Mouse (Mus musculus) testis, adult 2 months (tissue): ENCODE results near the gene Ovca2.

ENCODE experiments used
- CTCF ChIP-seq: fragments of 200-500 bp; IDR thresholded peaks from 2 replicates; pipeline ENCODE4 v1.5.1; 2012; ENCODE audit warnings: low read depth, mild to moderate bottlenecking, inconsistent platforms, low read length, moderate library complexity; ENCODE audit not compliant: control insufficient read depth, insufficient read depth, insufficient replicate concordance
- POLR2A ChIP-seq: fragments of 200-500 bp; IDR thresholded peaks from 2 replicates; pipeline ENCODE4 v1.6.1; 2012; ENCODE audit warnings: low read depth, mild to moderate bottlenecking, inconsistent platforms, low read length, moderate library complexity; ENCODE audit not compliant: control insufficient read depth

GRCm38 (mm10) chr11:75140431-75140830 lies 38.2 kb downstream of the Ovca2 start:
- TF ChIP-seq POLR2A (no peak), CTCF (no peak)
